Mouse (Mus musculus): ENCODE measurements around the gene Lrguk.

Gene Lrguk

GRCm38 (mm10) chr6:34066790-34067189 lies 37.5 kb downstream of the Lrguk start:
- in situ Hi-C loops (cut with MboI, MseI), result no loop called here

GRCm38 (mm10) chr6:34067271-34067670 lies 38.0 kb downstream of the Lrguk start:
- in situ Hi-C loops (cut with MboI, MseI), result no loop called here

GRCm38 (mm10) chr6:34071936-34072335 lies 42.7 kb downstream of the Lrguk start:
- in situ Hi-C loops (cut with MboI, MseI), result no loop called here

- in situ Hi-C loops (cut with MboI, MseI), result no loop called here
Observed at GRCm38 (mm10) chr6:34073931-34074442, 44.7 kb downstream of the Lrguk start.

- in situ Hi-C loops (cut with MboI, MseI), result no loop called here
Observed at GRCm38 (mm10) chr6:34075520-34075919, 46.3 kb downstream of the Lrguk start.

GRCm38 (mm10) chr6:34083471-34083870 lies 54.2 kb downstream of the Lrguk start:
- in situ Hi-C loops (cut with MboI, MseI), result no loop called here

- in situ Hi-C loops (cut with MboI, MseI), result no loop called here
Observed at GRCm38 (mm10) chr6:34087701-34088100, 58.5 kb downstream of the Lrguk start.

- in situ Hi-C loops (cut with MboI, MseI), result no loop called here
Observed at GRCm38 (mm10) chr6:34088986-34089385, 59.7 kb downstream of the Lrguk start.

GRCm38 (mm10) chr6:34091537-34091936 lies 62.3 kb downstream of the Lrguk start:
- in situ Hi-C loops (cut with MboI, MseI), result no loop called here

DNA sequence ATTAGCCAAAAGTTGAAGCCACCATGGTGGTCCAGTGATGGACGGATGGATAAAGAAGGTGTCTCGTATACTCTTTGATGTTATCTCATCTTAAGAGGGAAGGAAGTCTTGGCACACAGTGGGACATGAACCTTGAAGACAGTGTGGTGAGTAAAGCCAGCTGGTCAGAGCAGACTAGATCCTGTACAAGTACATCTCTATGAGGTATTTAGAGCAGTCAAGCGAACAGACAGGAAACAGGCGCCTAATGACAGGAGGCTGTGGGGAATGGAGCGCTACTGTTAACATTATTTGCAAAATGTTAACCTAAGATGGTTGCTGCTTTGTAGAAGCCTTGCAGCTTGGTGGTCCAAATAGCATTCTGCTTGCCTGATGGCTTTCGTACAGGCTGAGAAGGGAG lies 67.0 kb downstream of the Lrguk start:
- in situ Hi-C loops (cut with MboI, MseI), result no loop called here

GRCm38 (mm10) chr6:34096905-34097304 lies 67.7 kb downstream of the Lrguk start:
- in situ Hi-C loops (cut with MboI, MseI), result no loop called here

DNA sequence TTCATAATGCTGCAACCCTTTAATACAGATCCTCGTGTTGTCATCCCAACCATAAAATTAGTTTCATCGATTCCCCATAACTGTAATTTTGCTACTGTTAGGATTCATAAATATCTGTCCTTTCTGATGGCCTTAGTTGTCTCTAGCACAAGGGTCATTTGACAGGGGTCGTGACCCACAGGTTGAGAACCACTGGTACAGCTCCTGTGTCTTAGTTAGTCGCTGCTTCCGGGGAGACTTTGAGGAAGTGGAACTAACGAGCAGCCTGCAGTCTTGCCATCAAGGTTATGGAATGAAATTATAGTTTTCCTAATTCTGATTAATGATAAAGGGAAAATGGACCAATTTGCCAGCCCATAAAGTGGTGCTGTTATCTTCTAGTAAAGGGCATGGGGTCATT lies 70.5 kb downstream of the Lrguk start:
- in situ Hi-C loops (cut with MboI, MseI), result no loop called here

DNA sequence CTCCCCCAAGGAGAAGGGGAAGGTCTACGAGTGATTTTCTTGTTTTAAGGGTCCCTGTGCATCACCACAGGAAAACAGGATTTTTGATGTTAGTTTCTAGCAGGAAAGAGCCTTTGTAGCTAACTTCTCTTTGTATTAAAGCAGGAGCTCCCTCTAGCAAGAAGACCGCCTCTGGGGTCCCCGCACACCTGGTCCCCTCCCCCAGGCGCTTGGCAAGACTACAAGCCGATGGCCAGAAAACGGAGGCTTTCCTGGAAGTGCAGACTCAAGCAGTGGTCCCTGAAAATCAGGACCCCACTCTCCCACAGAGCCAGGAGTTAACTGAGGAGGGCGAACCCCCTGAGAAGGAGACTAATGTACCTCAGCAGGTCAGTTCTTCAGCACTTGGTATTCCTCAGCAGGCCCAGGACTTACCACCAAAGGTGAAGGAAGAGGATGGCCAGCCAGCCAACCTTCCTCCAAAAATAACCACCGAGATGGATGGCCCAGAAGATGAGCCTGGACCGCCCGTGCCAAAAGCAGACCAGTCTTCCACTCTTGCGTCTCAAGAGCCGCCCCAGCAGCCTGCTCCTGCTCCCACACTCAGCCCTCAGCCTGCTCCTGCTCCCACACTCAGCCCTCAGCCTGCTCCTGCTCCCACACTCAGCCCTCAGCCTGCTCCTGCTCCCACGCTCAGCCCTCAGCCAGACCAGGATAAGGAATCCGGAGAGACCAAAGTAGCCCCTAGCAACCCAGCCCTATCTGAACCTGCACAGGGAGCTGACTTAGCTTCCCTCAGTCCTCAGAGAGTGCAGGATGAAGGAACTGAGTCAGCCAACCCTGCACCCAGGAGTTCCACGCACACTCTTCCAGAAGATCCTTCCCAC lies 72.5 kb downstream of the Lrguk start:
- in situ Hi-C loops (cut with MboI, MseI), result no loop called here

GRCm38 (mm10) chr6:34103251-34103920 lies 74.1 kb downstream of the Lrguk start:
- in situ Hi-C loops (cut with MboI, MseI), result no loop called here

DNA sequence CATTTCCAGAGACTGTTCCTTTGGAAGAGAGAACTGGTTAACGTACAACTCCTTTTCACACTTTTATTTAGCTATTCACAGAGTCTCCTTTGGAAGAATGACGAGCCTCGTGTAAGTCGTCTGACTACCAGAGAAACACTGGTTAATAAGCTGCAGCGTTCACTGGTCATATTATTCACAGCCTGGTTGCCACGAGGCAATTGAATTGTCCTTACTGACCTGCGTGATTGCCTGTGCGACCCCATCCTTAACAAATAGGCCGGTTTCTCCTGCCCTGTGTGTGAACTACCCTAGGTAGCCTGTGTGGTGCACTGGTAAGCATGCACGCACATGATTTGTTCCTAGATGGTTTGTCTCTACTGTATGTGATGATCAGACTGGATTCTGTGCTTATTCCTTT lies 81.3 kb downstream of the Lrguk start:
- in situ Hi-C loops (cut with MboI, MseI), result no loop called here

- in situ Hi-C loops (cut with MboI, MseI), result no loop called here
Observed at GRCm38 (mm10) chr6:34111406-34111805, 82.2 kb downstream of the Lrguk start.

DNA sequence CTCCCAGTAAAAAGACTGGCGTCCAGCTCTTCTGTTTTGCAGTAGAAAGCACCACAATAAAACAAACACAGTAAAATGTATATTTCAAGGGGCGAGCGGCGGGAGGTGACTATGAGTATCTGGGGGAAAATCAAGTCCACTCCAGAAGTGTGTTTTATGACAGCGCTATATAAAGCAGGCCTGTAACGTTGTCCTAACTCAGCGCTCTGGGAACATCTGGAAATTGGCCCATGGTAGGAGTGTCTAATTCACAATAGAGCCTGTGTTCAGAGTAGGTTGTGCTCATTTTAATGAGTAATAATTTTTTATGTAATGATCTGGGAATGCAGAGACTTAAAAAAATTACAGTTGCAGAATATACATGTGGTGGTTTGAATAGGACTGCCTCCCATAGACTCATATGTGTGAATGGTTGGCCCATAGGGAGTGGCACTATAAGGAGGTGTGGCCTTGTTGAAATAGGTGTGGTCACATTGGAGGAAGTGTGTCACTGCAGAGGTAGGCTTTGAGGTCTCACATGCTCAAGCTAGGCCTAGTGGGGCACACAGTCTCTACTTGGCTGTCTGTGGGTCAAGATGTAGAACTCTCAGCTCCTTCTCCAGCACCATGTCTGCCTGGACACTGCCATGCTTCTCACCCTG lies 87.7 kb downstream of the Lrguk start:
- in situ Hi-C loops (cut with MboI, MseI), result no loop called here

DNA sequence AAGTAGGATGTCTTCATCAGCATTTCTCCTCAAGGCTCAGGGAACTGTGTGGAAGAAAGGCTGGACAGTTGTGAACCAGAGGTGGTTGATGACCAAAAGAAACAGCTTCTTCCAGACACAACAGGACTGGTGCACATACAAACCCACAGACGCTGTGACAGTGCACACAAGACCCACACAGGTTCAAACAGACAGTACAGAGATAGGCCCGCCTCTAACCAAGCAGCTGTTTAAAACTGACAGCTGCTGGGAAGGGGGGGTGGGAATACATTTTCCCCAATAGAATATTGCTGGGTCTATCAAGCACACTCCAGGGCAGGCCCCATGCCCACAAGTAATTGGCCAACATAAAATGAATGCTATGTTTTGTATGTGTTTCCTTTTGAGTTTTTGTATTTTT lies 95.2 kb downstream of the Lrguk start:
- in situ Hi-C loops (cut with MboI, MseI), result no loop called here

DNA sequence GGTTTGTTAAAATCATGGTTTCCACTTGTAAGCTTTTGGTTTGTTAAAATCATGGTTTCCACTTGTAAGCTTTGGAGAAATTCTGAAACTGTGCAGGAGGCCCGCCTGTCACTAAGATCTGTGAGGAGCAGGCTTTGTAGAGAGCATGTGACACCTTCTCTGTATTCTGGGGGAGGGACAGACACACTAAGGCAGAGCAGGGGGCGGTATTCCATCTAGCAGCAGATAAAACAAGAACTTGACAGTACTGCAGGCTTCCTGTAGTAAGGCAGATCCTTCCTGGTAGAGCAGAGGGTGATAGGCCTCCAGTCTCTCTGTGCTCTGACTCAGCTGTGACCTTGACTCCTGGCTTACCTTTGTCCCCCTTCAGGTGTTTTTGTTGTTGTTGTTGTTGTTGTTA lies 100.0 kb downstream of the Lrguk start:
- in situ Hi-C loops (cut with MboI, MseI), result no loop called here

GRCm38 (mm10) chr6:34132391-34132790 lies 103.1 kb downstream of the Lrguk start:
- in situ Hi-C loops (cut with MboI, MseI), result no loop called here

DNA sequence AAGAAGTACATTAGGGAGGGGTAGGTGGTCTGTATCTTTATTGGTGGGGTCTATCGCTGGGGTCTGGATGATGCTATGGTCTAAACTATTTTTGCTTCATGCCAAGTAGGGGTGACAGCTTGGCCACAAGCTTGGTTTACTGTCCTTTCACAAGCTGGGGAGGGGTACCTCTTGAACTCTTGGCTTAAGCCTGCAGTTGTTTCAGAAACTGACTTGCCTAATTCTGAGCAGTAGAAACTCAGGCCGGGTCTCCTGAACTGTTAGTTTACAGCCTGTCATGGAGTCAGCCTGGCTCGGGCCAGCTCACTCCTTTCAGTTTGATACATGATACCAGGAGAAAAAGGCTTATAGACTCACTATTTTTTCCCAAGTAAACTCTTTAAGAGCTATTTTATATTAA lies 109.1 kb downstream of the Lrguk start:
- in situ Hi-C loops (cut with MboI, MseI), result no loop called here

- in situ Hi-C loops (cut with MboI, MseI), result no loop called here
Observed at GRCm38 (mm10) chr6:34142931-34143330, 113.7 kb downstream of the Lrguk start.

All from T-helper 17 cell (primary cell).